Mouse (Mus musculus) thymus, postnatal 14 days (tissue): ENCODE measurements around the gene Eif4a1.
"Not testable (repeated sequence)": the region's sequence is repeated elsewhere in the genome, so short reads cannot be mapped to it uniquely, and the experiment has no call there.

Source experiments
- DNase-seq: peaks from one replicate; pipeline ENCODE4 v3.0.0; 2021

The Eif4a1 gene

GRCm38 (mm10) chr11:69672211-69672706 lies at the start of gene Eif4a1:
TSS of gene Eif4a1 (minus strand) at chr11:69672423.
- DNase-seq, result peak; percentile 99

GRCm38 (mm10) chr11:69720852-69721251 lies 48.6 kb upstream of the Eif4a1 start:
- no peak for DNase-seq

GRCm38 (mm10) chr11:69719423-69719822 lies 47.2 kb upstream of the Eif4a1 start:
- DNase-seq, result no peak

DNA sequence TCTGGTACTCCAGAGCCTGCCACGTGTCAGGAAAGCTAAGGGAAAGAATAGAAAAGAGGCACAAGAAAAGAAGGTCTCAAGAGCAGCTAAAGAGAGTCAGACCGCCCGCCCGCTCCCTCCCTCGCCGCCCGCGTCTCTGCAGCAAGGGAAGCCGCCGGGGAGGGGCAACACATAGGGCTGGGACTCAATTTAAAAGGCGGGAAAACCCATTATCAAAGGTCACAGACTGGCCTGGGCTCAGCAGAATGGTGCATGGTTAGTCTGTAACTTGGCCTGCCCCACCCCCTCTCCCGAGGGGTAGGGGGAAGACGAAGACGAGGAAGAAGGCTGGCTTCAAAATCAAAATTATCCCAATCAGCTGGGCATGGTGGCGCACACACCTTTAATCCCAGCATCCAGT lies 46.4 kb upstream of the Eif4a1 start:
- DNase-seq, result no peak

- DNase-seq, result no peak
Measured at GRCm38 (mm10) chr11:69716953-69717352, 44.7 kb upstream of the Eif4a1 start.

DNA sequence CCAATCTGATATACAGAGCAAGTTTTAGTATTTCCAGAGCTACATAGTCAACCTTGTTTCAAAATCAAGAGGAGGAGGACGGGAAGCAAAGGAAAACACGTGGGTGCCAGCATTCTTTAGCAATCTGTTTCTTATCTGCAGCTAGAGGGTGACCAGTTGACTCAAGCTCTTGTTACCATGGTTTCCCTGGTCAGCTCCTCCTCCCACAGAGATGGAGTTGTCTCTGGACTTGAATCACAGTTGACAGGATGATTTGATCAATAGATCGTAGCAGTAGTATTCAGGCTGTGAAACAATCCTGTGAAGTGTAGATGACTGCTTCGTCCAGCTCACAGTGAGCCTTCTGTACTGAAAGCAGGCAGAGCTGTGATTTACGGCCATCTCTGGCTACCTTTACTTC lies 43.7 kb upstream of the Eif4a1 start:
- no peak for DNase-seq

GRCm38 (mm10) chr11:69715482-69715881 lies 43.3 kb upstream of the Eif4a1 start:
- DNase-seq, result no peak

- no peak for DNase-seq
Measured at GRCm38 (mm10) chr11:69714636-69715329, 42.6 kb upstream of the Eif4a1 start.

DNA sequence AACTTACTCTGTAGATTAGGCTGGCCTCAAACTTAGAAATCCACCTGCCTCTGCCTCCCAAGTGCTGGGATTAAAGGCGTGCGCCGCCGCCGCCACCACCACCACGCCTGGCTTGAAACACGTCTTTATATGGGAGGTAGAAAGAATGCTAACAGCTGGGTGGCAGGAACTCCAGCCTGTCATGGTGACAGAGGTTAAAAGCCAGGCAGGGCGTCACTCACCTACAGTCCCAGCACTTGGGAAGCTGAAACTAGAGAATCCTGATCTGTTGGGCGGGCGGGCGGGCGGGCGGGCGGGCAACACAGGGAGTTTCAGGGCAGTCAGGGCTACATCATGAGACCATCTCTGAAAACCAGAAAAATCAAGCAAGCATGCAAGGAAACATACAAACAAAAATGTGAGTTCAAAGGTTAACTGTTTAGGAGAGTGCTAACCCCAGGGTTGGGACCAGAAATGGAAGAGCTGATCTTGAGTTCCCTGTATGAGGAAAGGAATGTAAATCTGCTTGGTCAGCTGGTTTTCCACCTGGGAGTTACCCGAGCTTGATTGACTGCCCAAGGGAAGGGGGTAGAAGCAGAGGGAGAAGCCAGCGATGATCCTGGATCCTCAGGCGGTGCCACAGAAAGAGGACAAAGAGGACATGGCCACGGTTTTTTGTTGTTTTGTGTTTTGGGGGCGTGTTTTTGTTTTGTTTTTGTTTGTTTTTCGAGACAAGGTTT lies 40.9 kb upstream of the Eif4a1 start:
- DNase-seq, result no peak

DNA sequence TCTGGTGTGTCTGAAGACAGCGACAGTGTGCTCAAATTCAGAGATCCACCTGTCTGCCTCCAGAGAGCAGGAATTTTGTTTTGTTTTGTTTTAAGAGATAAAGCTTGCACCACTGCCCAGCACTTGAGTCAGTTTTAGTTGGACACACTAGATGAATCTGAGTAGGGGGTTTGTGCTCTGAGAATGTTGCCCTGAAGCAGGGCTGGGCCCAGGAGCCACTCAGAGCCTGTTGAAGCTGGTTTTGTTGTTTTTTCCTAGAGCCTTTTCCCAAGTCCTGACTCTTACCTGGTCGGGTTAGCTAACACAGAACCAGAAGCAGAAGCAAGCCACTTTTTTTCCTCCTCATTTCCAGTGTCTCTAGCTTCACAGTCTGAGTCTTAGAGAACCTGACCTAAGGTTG lies 38.9 kb upstream of the Eif4a1 start:
- DNase-seq, result no peak

DNA sequence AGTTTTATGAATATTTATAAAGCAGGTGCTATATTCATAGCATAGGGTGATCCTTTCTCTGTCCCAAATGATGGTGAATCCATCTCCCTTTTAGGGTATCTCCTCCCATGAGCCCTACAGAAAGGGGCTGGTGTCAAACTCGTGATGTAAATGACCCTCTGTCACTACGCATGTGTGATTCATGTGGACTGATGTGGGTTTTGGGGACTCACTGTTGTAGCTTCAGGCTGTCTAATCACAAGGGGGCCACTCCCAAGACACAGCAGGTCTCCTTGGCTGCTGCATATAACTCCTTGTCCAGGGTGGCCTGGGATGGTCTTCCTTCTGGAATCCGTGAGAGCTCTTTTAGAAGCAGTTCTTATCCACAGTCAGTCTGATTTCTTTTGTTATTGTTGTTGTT lies 38.2 kb upstream of the Eif4a1 start:
- DNase-seq, result no peak

DNA sequence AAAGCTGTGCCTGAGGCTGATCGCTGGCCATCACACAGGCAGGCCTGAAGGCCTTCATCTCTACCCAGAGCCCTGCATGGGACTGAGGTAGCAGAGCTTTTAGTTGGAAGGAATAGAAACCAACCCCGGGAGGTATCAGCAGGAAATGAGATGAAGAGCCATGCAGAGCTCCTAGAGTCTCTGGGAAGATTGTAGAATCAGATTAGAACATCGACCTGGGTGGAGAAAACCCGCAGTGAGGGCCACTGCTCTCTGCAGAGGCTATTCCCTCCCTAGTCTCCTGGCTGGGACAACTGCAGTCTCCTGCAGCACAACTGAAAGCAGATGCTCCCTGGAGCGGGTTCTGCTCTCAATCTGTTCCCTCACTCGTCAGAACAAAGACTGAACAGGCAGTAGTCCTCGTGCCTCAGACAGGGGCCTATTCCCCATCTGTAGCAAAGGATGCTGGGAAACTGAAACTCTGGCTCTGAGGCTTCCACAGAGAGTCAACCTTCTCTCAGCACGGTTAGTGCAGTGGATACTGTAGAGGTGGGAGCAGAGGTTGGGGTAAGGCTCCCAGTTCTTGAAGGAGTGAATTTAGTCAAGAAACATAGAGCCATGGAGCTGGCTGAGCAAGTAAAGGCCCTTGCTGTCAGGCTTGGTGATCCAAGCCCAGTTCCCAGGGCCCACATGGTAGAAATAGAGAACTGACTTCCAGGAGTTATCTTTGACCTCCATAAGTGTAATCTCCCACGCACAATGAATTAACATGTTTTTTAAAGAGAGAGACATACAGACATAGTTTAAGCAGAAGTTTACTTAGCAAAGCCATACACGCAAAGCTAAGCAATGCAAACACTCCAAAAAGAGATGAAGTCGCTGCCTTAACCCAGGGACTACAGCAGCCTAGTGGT lies 37.6 kb upstream of the Eif4a1 start:
- DNase-seq, result no peak

- DNase-seq, result no peak
Measured at GRCm38 (mm10) chr11:69708614-69709265, 36.5 kb upstream of the Eif4a1 start.

DNA sequence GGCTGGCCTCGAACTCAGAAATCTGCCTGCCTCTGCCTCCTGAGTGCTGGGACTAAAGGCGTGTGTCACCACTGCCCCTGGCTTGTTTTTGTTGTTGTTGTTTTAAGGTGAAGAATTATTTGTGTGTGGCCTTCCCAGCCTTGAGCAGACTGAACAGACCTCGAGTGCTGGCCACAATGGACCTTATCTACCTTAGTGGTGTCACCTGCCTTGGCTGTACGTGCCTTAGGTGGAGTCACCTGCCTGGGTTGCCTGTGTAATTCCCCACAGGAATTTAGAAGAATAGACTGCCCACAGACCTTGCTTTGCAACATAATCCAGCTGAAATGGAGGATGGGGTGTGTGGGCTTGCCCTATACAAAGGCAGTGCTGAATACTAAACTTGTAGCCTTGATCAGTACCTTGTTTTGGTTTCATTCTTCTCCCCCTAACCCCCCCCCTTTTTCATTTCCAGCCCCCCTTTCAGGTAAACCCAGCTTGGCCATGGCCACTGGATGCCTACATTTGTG lies 35.7 kb upstream of the Eif4a1 start:
- no peak for DNase-seq

DNA sequence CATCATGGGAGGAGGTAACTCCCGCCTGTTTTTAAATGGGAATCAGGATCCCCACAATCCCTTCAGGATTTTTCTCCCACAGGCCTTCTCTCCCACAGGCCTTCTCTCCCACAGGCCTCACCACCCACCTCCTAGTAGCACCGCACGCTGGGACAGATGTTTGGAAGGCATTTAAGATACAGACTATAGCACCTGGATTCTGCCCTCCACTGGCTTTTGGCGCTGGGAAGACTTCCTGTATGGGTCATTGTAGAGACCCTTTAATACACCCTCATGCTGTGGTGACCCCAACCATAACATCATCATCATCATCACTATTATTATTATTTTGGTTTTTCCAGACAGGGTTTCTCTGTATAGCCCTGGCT lies 35.2 kb upstream of the Eif4a1 start:
- no peak for DNase-seq

- no peak for DNase-seq
Measured at GRCm38 (mm10) chr11:69706775-69707479, 34.7 kb upstream of the Eif4a1 start.

GRCm38 (mm10) chr11:69704613-69705010 lies 32.4 kb upstream of the Eif4a1 start:
- no peak for DNase-seq

DNA sequence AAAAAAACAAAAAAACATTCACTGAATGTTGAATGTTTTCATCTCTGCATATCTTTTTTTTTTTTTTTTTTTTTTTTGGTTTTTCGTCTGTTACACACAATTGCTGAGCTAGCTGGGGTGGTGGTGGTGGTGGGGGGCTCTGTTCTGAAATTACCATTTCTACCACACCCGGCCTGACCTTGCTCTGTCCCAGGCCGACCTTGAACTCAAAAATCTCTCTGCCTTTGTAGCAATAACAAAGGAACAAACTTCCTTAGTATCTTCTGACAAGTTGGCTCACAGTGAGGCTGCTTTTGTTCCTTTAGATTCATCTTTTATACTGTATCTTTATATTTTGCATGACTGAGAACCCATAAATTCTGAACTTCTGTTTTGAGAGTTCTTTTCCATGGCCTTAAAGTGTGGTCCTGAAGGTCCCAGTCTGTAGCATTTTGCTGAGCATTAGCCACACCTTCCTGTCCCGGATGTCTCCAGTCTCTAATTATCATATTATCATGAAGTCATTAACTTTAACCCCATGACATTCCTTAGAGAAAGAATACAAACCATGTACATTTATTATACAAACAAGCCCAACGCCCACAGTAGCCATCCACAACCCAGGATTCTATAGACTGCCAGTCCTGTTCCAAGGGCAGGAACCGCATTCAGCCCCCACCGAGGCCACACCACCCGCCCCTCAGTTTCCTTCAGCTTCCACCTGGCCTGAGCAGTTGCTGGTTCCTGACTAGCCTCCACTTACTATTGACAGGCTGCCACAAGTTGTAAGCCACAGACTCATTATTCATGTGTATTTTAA lies 31.8 kb upstream of the Eif4a1 start:
- no peak for DNase-seq

DNA sequence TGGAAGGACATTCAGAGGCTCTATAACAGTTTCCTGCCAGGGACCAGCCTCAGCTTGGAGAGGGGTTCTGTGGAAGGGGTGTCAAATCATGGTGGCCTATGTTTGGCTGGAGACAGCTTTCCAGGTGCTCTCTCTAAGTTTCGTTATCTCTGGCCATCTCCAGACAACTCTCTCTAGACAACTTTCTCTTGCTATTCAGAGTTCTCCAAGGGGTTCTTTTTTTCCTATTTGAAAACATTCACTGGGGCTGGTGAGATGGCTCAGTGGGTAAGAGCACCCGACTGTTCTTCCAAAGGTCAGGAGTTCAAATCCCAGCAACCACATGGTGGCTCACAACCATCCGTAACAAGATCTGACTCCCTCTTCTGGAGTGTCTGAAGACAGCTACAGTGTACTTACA lies 31.2 kb upstream of the Eif4a1 start:
- DNase-seq, result not testable (repeated sequence)

DNA sequence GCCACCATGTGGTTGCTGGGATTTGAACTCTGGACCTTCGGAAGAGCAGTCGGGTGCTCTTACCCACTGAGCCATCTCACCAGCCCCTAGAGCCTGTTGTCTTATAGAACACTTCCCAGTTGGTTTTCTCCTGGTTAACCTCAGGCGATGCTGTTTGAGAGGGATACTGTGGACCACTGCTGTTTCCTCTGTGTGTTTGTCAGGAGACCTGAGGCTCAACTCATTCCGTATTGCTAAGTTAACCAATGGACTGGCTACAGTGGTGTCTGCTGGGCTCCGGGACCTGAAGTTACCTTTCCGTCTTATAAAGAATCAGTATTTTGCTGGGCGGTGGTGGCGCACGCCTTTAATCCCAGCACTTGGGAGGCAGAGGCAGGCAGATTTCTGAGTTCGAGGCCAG lies 30.7 kb upstream of the Eif4a1 start:
- DNase-seq, result not testable (repeated sequence)

- no peak for DNase-seq
Measured at GRCm38 (mm10) chr11:69699595-69699994, 27.4 kb upstream of the Eif4a1 start.
